Mouse (Mus musculus) kidney, adult 18-20 months (tissue): Measurements from ENCODE around the gene Mrps24.

ENCODE experiments used
- DNase-seq: peaks from one replicate; pipeline ENCODE4 v3.0.0; 2021

The Mrps24 gene

GRCm38 (mm10) chr11:5705972-5706371 lies 9.5 kb downstream of the Mrps24 start:
- no peak for DNase-seq

GRCm38 (mm10) chr11:5703341-5703740 lies 12.1 kb downstream of the Mrps24 start:
- DNase-seq, result no peak

GRCm38 (mm10) chr11:5702957-5703332 lies 12.5 kb downstream of the Mrps24 start:
- DNase-seq, result no peak

- DNase-seq, result no peak
These were observed 13.1 kb downstream of the Mrps24 start for GRCm38 (mm10) chr11:5702271-5702956.

GRCm38 (mm10) chr11:5701821-5702220 lies 13.7 kb downstream of the Mrps24 start:
- DNase-seq, result no peak

GRCm38 (mm10) chr11:5701300-5701699 lies 14.2 kb downstream of the Mrps24 start:
- DNase-seq, result no peak

GRCm38 (mm10) chr11:5700808-5701207 lies 14.7 kb downstream of the Mrps24 start:
- DNase-seq, result no peak

- peak; percentile 45 for DNase-seq
These were observed 23.7 kb downstream of the Mrps24 start for GRCm38 (mm10) chr11:5691775-5692174.

- DNase-seq, result no peak
These were observed 31.2 kb downstream of the Mrps24 start for GRCm38 (mm10) chr11:5684283-5684682.

- no peak for DNase-seq
These were observed 32.9 kb downstream of the Mrps24 start for GRCm38 (mm10) chr11:5682541-5682940.
